Mouse (Mus musculus): ENCODE results near the gene Cpt1a. TPM values are rescaled to one million over a fixed set of nuclear protein-coding genes. Genes with fewer than 3 reads are reported as not detected.

Cpt1a gene
- polyA plus RNA-seq, 1 experiment from 2014 or later, result 8.0 TPM

- no peak for ATAC-seq (ENCODE audit: insufficient read depth, low FRiP score, low TSS enrichment)
- H3K27me3 ChIP-seq (ENCODE audit: control insufficient read depth, insufficient read depth, low read length), result no peaks in the 10 kb centered on the region
- H3K27ac ChIP-seq (ENCODE audit: low read depth, low read length), result no peak overlapping the region
- no peaks in the 10 kb centered on the region for H3K36me3 ChIP-seq (ENCODE audit: control insufficient read depth, insufficient read depth, low read length)
- DNase-seq (ENCODE audit: low spot score), result no peak
- no peak overlapping the region for H3K4me3 ChIP-seq (ENCODE audit: low read depth, low read length)
- H3K9me3 ChIP-seq (ENCODE audit: control insufficient read depth, low read length), result no peaks in the 10 kb centered on the region
- H3K9ac ChIP-seq (ENCODE audit: low read length), result no peak overlapping the region
- no peaks in the 10 kb centered on the region for H3K4me1 ChIP-seq (ENCODE audit: control insufficient read depth, insufficient read depth, low read length)
- 96% methylated on average over 1 of the region's 1 CpGs for WGBS
- no peak overlapping the region for H3K4me2 ChIP-seq (ENCODE audit: low read depth)
Observed at GRCm38 (mm10) chr19:3347784-3348183, 25.6 kb downstream of the Cpt1a start.

- DNase-seq (ENCODE audit: low spot score), result no peak
- no peak overlapping the region for H3K4me2 ChIP-seq (ENCODE audit: low read depth)
- no peak overlapping the region for H3K27ac ChIP-seq (ENCODE audit: low read depth, low read length)
- no peaks in the 10 kb centered on the region for H3K4me1 ChIP-seq (ENCODE audit: control insufficient read depth, insufficient read depth, low read length)
- H3K4me3 ChIP-seq (ENCODE audit: low read depth, low read length), result no peak overlapping the region
- ATAC-seq (ENCODE audit: insufficient read depth, low FRiP score, low TSS enrichment), result no peak
- no peak overlapping the region for H3K9ac ChIP-seq (ENCODE audit: low read length)
- no peaks in the 10 kb centered on the region for H3K27me3 ChIP-seq (ENCODE audit: control insufficient read depth, insufficient read depth, low read length)
- no peaks in the 10 kb centered on the region for H3K9me3 ChIP-seq (ENCODE audit: control insufficient read depth, low read length)
- no peaks in the 10 kb centered on the region for H3K36me3 ChIP-seq (ENCODE audit: control insufficient read depth, insufficient read depth, low read length)
- WGBS, result 84% methylated on average over 7 of the region's 7 CpGs
Observed at GRCm38 (mm10) chr19:3353415-3354111, 31.4 kb downstream of the Cpt1a start.

DNA sequence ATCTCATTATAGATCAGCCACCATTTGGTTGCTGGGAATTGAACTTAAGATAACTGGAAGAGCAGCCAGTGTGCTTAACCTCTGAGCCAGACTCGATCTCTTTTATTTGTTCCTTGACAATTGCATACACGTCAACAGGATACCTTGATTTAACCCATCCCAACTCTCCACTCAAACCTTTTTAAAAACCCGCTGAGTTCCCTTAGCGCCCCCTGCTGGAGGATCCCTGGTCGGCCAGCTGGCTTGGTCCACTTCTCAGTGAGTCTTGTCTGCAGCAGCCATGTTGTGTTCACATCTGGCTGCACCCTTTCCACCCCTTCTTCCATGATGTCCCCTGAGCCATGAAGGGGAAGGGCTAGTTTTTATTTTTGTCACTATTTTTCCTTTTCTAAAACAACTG lies 33.0 kb downstream of the Cpt1a start:
- Histone ChIP-seq H3K4me2 (ENCODE audit: low read depth) (no peak overlapping the region), H3K9ac (ENCODE audit: low read length) (no peak overlapping the region), H3K9me3 (ENCODE audit: control insufficient read depth, low read length) (no peaks in the 10 kb centered on the region), H3K27me3 (ENCODE audit: control insufficient read depth, insufficient read depth, low read length) (no peaks in the 10 kb centered on the region), H3K36me3 (ENCODE audit: control insufficient read depth, insufficient read depth, low read length) (no peaks in the 10 kb centered on the region), H3K27ac (ENCODE audit: low read depth, low read length) (no peak overlapping the region), H3K4me3 (ENCODE audit: low read depth, low read length) (no peak overlapping the region), H3K4me1 (ENCODE audit: control insufficient read depth, insufficient read depth, low read length) (no peaks in the 10 kb centered on the region)
- WGBS, result 67% methylated on average over 5 of the region's 5 CpGs
- no peak for ATAC-seq (ENCODE audit: insufficient read depth, low FRiP score, low TSS enrichment)
- DNase-seq (ENCODE audit: low spot score), result no peak

DNA sequence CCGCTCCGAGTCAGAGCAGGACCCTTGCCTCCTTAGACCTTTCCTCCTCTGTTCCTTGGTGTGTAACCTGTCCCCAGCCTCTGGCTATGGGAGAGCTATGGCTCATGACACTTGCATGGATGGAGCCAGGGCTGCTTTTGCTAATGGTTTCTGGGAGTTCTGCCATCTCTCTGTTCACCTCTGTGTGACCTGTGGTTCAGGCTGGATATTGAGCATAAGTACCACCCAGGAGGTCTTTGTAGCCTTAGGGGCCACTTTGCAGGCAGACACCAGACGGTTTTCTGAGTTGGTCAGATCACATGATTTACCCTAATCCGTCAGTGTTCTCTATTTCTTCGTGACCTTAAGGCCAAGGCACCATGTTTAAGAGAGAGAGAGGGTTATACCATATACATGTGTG lies 34.4 kb downstream of the Cpt1a start:
- no peak for DNase-seq (ENCODE audit: low spot score)
- Histone ChIP-seq H3K9me3 (ENCODE audit: control insufficient read depth, low read length) (no peaks in the 10 kb centered on the region), H3K9ac (ENCODE audit: low read length) (no peak overlapping the region), H3K4me2 (ENCODE audit: low read depth) (no peak overlapping the region), H3K36me3 (ENCODE audit: control insufficient read depth, insufficient read depth, low read length) (no peaks in the 10 kb centered on the region), H3K4me1 (ENCODE audit: control insufficient read depth, insufficient read depth, low read length) (no peaks in the 10 kb centered on the region), H3K27ac (ENCODE audit: low read depth, low read length) (no peak overlapping the region), H3K4me3 (ENCODE audit: low read depth, low read length) (no peak overlapping the region), H3K27me3 (ENCODE audit: control insufficient read depth, insufficient read depth, low read length) (no peaks in the 10 kb centered on the region)
- WGBS, result 80% methylated on average over 5 of the region's 5 CpGs
- no peak for ATAC-seq (ENCODE audit: insufficient read depth, low FRiP score, low TSS enrichment)

- Histone ChIP-seq H3K4me1 (ENCODE audit: control insufficient read depth, insufficient read depth, low read length) (no peaks in the 10 kb centered on the region), H3K9me3 (ENCODE audit: control insufficient read depth, low read length) (no peaks in the 10 kb centered on the region), H3K27me3 (ENCODE audit: control insufficient read depth, insufficient read depth, low read length) (no peaks in the 10 kb centered on the region), H3K36me3 (ENCODE audit: control insufficient read depth, insufficient read depth, low read length) (no peaks in the 10 kb centered on the region), H3K4me3 (ENCODE audit: low read depth, low read length) (no peak overlapping the region), H3K4me2 (ENCODE audit: low read depth) (no peak overlapping the region), H3K9ac (ENCODE audit: low read length) (no peak overlapping the region), H3K27ac (ENCODE audit: low read depth, low read length) (no peak overlapping the region)
- ATAC-seq (ENCODE audit: insufficient read depth, low FRiP score, low TSS enrichment), result no peak
- no peak for DNase-seq (ENCODE audit: low spot score)
- WGBS, result 73% methylated on average over 4 of the region's 4 CpGs
Observed at GRCm38 (mm10) chr19:3357620-3358019, 35.5 kb downstream of the Cpt1a start.

DNA sequence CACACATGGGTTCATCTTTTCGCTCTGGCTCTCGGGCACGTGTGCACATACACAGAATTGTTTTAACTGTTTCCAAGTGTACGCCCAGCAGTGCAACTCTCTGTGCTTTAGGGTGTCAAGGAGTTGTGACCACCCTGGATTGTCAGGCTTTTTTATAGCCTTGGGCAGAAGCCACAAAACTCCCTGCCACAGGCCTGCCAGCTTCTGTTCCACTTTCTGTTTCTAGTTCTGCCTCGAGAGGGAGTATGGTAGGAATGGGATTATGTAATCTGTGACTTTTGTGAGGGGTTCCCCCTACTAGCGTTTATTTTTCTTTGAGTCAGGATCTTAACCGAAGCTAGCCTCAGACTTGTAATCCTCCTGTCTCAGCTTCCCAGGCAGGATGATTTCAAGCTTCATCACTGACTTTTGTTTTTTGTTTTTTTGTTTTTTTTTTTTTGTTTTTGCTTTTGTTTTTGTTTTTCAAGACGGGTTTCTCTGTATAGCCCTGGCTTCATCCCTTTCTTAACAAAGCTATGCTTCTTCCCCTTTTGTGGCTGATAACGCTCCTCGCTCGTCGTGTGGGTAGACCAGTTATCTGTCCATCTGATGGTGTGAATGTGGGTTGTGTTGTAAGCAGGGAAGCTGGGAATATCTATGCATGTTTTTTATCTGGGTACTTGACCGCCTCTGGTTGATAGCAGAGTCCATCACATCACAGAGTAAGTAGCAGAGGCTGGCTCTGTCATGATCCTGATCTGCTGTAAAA lies 37.9 kb downstream of the Cpt1a start:
- DNase-seq (ENCODE audit: low spot score) (no peak), ATAC-seq (ENCODE audit: insufficient read depth, low FRiP score, low TSS enrichment) (no peak)
- H3K36me3 ChIP-seq (ENCODE audit: control insufficient read depth, insufficient read depth, low read length), result no peaks in the 10 kb centered on the region
- no peak overlapping the region for H3K27ac ChIP-seq (ENCODE audit: low read depth, low read length)
- WGBS, result 88% methylated on average over 13 of the region's 13 CpGs
- H3K27me3 ChIP-seq (ENCODE audit: control insufficient read depth, insufficient read depth, low read length), result no peaks in the 10 kb centered on the region
- no peak overlapping the region for H3K9ac ChIP-seq (ENCODE audit: low read length)
- no peaks in the 10 kb centered on the region for H3K9me3 ChIP-seq (ENCODE audit: control insufficient read depth, low read length)
- no peak overlapping the region for H3K4me3 ChIP-seq (ENCODE audit: low read depth, low read length)
- H3K4me2 ChIP-seq (ENCODE audit: low read depth), result no peak overlapping the region
- no peaks in the 10 kb centered on the region for H3K4me1 ChIP-seq (ENCODE audit: control insufficient read depth, insufficient read depth, low read length)

- WGBS, result 92% methylated on average over 4 of the region's 4 CpGs
- no peak overlapping the region for H3K27ac ChIP-seq (ENCODE audit: low read depth, low read length)
- no peak for DNase-seq (ENCODE audit: low spot score)
- H3K9me3 ChIP-seq (ENCODE audit: control insufficient read depth, low read length), result no peaks in the 10 kb centered on the region
- no peaks in the 10 kb centered on the region for H3K36me3 ChIP-seq (ENCODE audit: control insufficient read depth, insufficient read depth, low read length)
- no peaks in the 10 kb centered on the region for H3K4me1 ChIP-seq (ENCODE audit: control insufficient read depth, insufficient read depth, low read length)
- no peaks in the 10 kb centered on the region for H3K27me3 ChIP-seq (ENCODE audit: control insufficient read depth, insufficient read depth, low read length)
- ATAC-seq (ENCODE audit: insufficient read depth, low FRiP score, low TSS enrichment), result no peak
- H3K9ac ChIP-seq (ENCODE audit: low read length), result no peak overlapping the region
- H3K4me3 ChIP-seq (ENCODE audit: low read depth, low read length), result no peak overlapping the region
- no peak overlapping the region for H3K4me2 ChIP-seq (ENCODE audit: low read depth)
Observed at GRCm38 (mm10) chr19:3363510-3363909, 41.4 kb downstream of the Cpt1a start.

DNA sequence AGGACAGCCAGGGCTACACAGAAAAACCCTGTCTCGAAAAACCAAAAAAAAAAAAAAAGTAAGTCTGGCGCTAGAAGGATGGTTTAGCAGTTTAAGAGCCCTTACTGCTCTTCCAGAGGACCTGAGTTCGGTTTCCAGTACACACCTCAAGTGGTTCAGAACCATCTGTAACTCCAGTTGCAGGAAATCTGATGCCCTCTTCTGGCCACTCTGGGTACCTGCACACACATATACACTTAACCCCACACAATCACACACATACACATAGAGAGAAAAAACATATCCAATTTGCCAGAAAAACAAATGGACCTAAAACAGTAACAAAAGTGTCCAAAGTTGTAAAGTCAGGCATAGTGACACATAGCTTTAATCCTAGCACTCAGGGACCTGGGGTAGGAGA lies 43.0 kb downstream of the Cpt1a start:
- WGBS, result 96% methylated on average over 3 of the region's 3 CpGs
- no peak for ATAC-seq (ENCODE audit: insufficient read depth, low FRiP score, low TSS enrichment)

GRCm38 (mm10) chr19:3368276-3368675 lies 46.1 kb downstream of the Cpt1a start:
- WGBS, result 90% methylated on average over 3 of the region's 3 CpGs
- ATAC-seq (ENCODE audit: insufficient read depth, low FRiP score, low TSS enrichment), result no peak

More for the DNA sequence above, 43.0 kb downstream of the Cpt1a start:
- H3K9ac ChIP-seq (ENCODE audit: low read length), result no peak overlapping the region
- no peaks in the 10 kb centered on the region for H3K27me3 ChIP-seq (ENCODE audit: control insufficient read depth, insufficient read depth, low read length)
- H3K9me3 ChIP-seq (ENCODE audit: control insufficient read depth, low read length), result no peaks in the 10 kb centered on the region
- H3K27ac ChIP-seq (ENCODE audit: low read depth, low read length), result no peak overlapping the region
- no peak for DNase-seq (ENCODE audit: low spot score)
- no peaks in the 10 kb centered on the region for H3K36me3 ChIP-seq (ENCODE audit: control insufficient read depth, insufficient read depth, low read length)
- no peaks in the 10 kb centered on the region for H3K4me1 ChIP-seq (ENCODE audit: control insufficient read depth, insufficient read depth, low read length)
- H3K4me3 ChIP-seq (ENCODE audit: low read depth, low read length), result no peak overlapping the region
- H3K4me2 ChIP-seq (ENCODE audit: low read depth), result no peak overlapping the region

More at GRCm38 (mm10) chr19:3368276-3368675, 46.1 kb downstream of the Cpt1a start:
- H3K27ac ChIP-seq (ENCODE audit: low read depth, low read length), result no peak overlapping the region
- H3K4me2 ChIP-seq (ENCODE audit: low read depth), result no peak overlapping the region
- H3K27me3 ChIP-seq (ENCODE audit: control insufficient read depth, insufficient read depth, low read length), result no peaks in the 10 kb centered on the region
- DNase-seq (ENCODE audit: low spot score), result no peak
- no peaks in the 10 kb centered on the region for H3K36me3 ChIP-seq (ENCODE audit: control insufficient read depth, insufficient read depth, low read length)
- H3K4me3 ChIP-seq (ENCODE audit: low read depth, low read length), result no peak overlapping the region
- no peaks in the 10 kb centered on the region for H3K4me1 ChIP-seq (ENCODE audit: control insufficient read depth, insufficient read depth, low read length)
- no peak overlapping the region for H3K9ac ChIP-seq (ENCODE audit: low read length)
- no peaks in the 10 kb centered on the region for H3K9me3 ChIP-seq (ENCODE audit: control insufficient read depth, low read length)

Data from neural tube, embryonic 11.5 days (tissue).